Mouse (Mus musculus) myocyte (in vitro differentiated cells): ENCODE results near the gene Dusp22.

Experiments
- E2F4 ChIP-seq: IDR thresholded peaks from one replicate; pipeline ENCODE4 v1.6.1; 2011; ENCODE audit warnings: mild to moderate bottlenecking, control low read depth, moderate library complexity; ENCODE audit not compliant: insufficient read depth
- POLR2A ChIP-seq: IDR thresholded peaks from one replicate; pipeline ENCODE4 v1.6.1; 2011; ENCODE audit warnings: low read depth, mild to moderate bottlenecking, control low read depth, moderate library complexity; ENCODE audit not compliant: insufficient read length
- POLR2AphosphoS2 ChIP-seq: IDR thresholded peaks from one replicate; pipeline ENCODE4 v1.6.1; 2011; ENCODE audit warnings: low read depth, control low read depth; ENCODE audit not compliant: insufficient read length
- TCF12 ChIP-seq: IDR thresholded peaks from one replicate; pipeline ENCODE4 v1.6.1; 2011; ENCODE audit warnings: mild to moderate bottlenecking, control low read depth; ENCODE audit not compliant: poor library complexity, insufficient read depth, severe bottlenecking
- TCF3 ChIP-seq: IDR thresholded peaks from one replicate; pipeline ENCODE4 v1.6.1; 2011; ENCODE audit warnings: low read depth, control low read depth; ENCODE audit not compliant: insufficient read length

GRCm38 (mm10) chr13:30653051-30653450 lies 6.7 kb upstream of the Dusp22 start:
- peak; percentile 3 for TF ChIP-seq TCF12
- TF ChIP-seq POLR2A, result no peak
- no peak for TF ChIP-seq POLR2AphosphoS2
- no peak for TF ChIP-seq TCF3
- no peak for TF ChIP-seq E2F4
